Mouse (Mus musculus) lung, adult 2 months (tissue): Measurements from ENCODE around the gene Tmem233.

Experiments
- CTCF ChIP-seq: fragments of 200-500 bp; IDR thresholded peaks from 2 replicates; pipeline ENCODE4 v1.5.1; 2011; ENCODE audit warnings: mild to moderate bottlenecking, low read length, control low read depth; ENCODE audit not compliant: insufficient read depth
- POLR2A ChIP-seq: fragments of 200-500 bp; IDR thresholded peaks from 2 replicates; pipeline ENCODE4 v1.6.1; 2011; ENCODE audit warnings: low read depth, mild to moderate bottlenecking, control low read depth, low read length, borderline replicate concordance; ENCODE audit errors: extremely low read depth

GRCm38 (mm10) chr5:116018784-116019183 is 64.3 kb downstream of the Tmem233 start:
- TF ChIP-seq POLR2A (no peak), CTCF (peak; percentile 29; the same call in 1 of the 2 replicates)
